Mouse (Mus musculus) E14TG2a.4 (cell line): ENCODE measurements around the gene Mylk3.

ENCODE experiments used
- H3K27me3 ChIP-seq: 2 replicates; pipeline ENCODE4 v1.6.1; 2014; ENCODE audit warnings: low read length, control low read depth; ENCODE audit not compliant: insufficient read depth
- H3K36me3 ChIP-seq: 2 replicates; pipeline ENCODE4 v1.6.1; 2014; ENCODE audit warnings: low read length, control low read depth; ENCODE audit not compliant: insufficient read depth
- H3K4me1 ChIP-seq: replicated peaks from 2 replicates; pipeline ENCODE4 v1.6.1; 2014; ENCODE audit warnings: low read depth, low read length, control low read depth
- H3K4me3 ChIP-seq: replicated peaks from 2 replicates; pipeline ENCODE4 v1.5.1; 2014; ENCODE audit warnings: mild to moderate bottlenecking, low read length
- H3K9me3 ChIP-seq: 2 replicates; pipeline ENCODE4 v1.6.1; 2014; ENCODE audit warnings: low read length, control low read depth
- CTCF ChIP-seq: conservative IDR thresholded peaks from 2 replicates; pipeline ENCODE4 v1.5.1; 2014; ENCODE audit warnings: low read length
- NANOG ChIP-seq: IDR thresholded peaks from 2 replicates; pipeline ENCODE4 v1.6.1; 2014; ENCODE audit warnings: borderline replicate concordance, low read length, mixed read lengths
- POU5F1 ChIP-seq: IDR thresholded peaks from 2 replicates; pipeline ENCODE4 v1.6.1; 2014; ENCODE audit warnings: low read length, borderline replicate concordance

Gene Mylk3

GRCm38 (mm10) chr8:85376516-85376915 lies 9.6 kb downstream of the Mylk3 start:
- H3K4me3 ChIP-seq: no peak overlapping the region
- H3K4me1 ChIP-seq: peaks cover 9% of the 10 kb centered on the region; the same call in 1 of the 2 replicates
- no peak for TF ChIP-seq POU5F1
- TF ChIP-seq NANOG: no peak
- no peak for TF ChIP-seq CTCF
- no peaks in the 10 kb centered on the region for H3K36me3 ChIP-seq
- no peaks in the 10 kb centered on the region; the same call in 1 of the 2 replicates for H3K27me3 ChIP-seq
- no peaks in the 10 kb centered on the region for H3K9me3 ChIP-seq

- no peaks in the 10 kb centered on the region for H3K9me3 ChIP-seq
- no peak overlapping the region for H3K4me3 ChIP-seq
- no peaks in the 10 kb centered on the region for H3K36me3 ChIP-seq
- H3K4me1 ChIP-seq: 0 out of 2 replicates have a peak, but pooled peaks cover 1% of the 10 kb centered on the region
- no peak for TF ChIP-seq CTCF
- no peak for TF ChIP-seq NANOG
- no peak for TF ChIP-seq POU5F1
- no peaks in the 10 kb centered on the region for H3K27me3 ChIP-seq
Measured at GRCm38 (mm10) chr8:85374286-85374685, 11.9 kb downstream of the Mylk3 start.

GRCm38 (mm10) chr8:85373435-85374039 lies 12.6 kb downstream of the Mylk3 start:
- Histone ChIP-seq H3K9me3 (no peaks in the 10 kb centered on the region), H3K36me3 (no peaks in the 10 kb centered on the region), H3K4me3 (no peak overlapping the region), H3K27me3 (no peaks in the 10 kb centered on the region), H3K4me1 (no peaks in the 10 kb centered on the region)
- TF ChIP-seq NANOG: no peak
- no peak for TF ChIP-seq CTCF
- no peak for TF ChIP-seq POU5F1

- Histone ChIP-seq H3K27me3 (no peaks in the 10 kb centered on the region), H3K4me3 (no peak overlapping the region), H3K9me3 (no peaks in the 10 kb centered on the region), H3K36me3 (no peaks in the 10 kb centered on the region), H3K4me1 (no peaks in the 10 kb centered on the region)
- TF ChIP-seq CTCF: no peak
- no peak for TF ChIP-seq NANOG
- no peak for TF ChIP-seq POU5F1
Measured at GRCm38 (mm10) chr8:85372465-85372839, 13.7 kb downstream of the Mylk3 start.

- no peak for TF ChIP-seq NANOG
- no peak for TF ChIP-seq POU5F1
- TF ChIP-seq CTCF: no peak
- Histone ChIP-seq H3K36me3 (no peaks in the 10 kb centered on the region), H3K4me3 (no peak overlapping the region), H3K27me3 (no peaks in the 10 kb centered on the region), H3K9me3 (no peaks in the 10 kb centered on the region), H3K4me1 (no peaks in the 10 kb centered on the region)
Measured at GRCm38 (mm10) chr8:85371736-85372464, 14.2 kb downstream of the Mylk3 start.

- H3K36me3 ChIP-seq: no peaks in the 10 kb centered on the region
- peaks cover 7% of the 10 kb centered on the region for H3K4me1 ChIP-seq
- TF ChIP-seq POU5F1 (no peak), CTCF (no peak), NANOG (no peak)
- H3K9me3 ChIP-seq: no peaks in the 10 kb centered on the region
- H3K27me3 ChIP-seq: no peaks in the 10 kb centered on the region
- H3K4me3 ChIP-seq: peak overlapping the region; percentile 48
Measured at GRCm38 (mm10) chr8:85365176-85365575, 21.0 kb downstream of the Mylk3 start.

- H3K36me3 ChIP-seq: no peaks in the 10 kb centered on the region
- TF ChIP-seq POU5F1 (no peak), NANOG (no peak), CTCF (no peak)
- H3K4me1 ChIP-seq: peaks cover 7% of the 10 kb centered on the region
- H3K9me3 ChIP-seq: no peaks in the 10 kb centered on the region
- H3K27me3 ChIP-seq: no peaks in the 10 kb centered on the region
- H3K4me3 ChIP-seq: peak overlapping the region; percentile 48
Measured at GRCm38 (mm10) chr8:85364628-85365027, 21.5 kb downstream of the Mylk3 start.

- Histone ChIP-seq H3K27me3 (no peaks in the 10 kb centered on the region), H3K4me3 (no peak overlapping the region), H3K4me1 (peaks cover 7% of the 10 kb centered on the region), H3K36me3 (no peaks in the 10 kb centered on the region), H3K9me3 (no peaks in the 10 kb centered on the region)
- no peak for TF ChIP-seq POU5F1
- no peak for TF ChIP-seq CTCF
- TF ChIP-seq NANOG: no peak
Measured at GRCm38 (mm10) chr8:85363406-85363805, 22.7 kb downstream of the Mylk3 start.

- Histone ChIP-seq H3K4me1 (peaks cover 7% of the 10 kb centered on the region), H3K27me3 (no peaks in the 10 kb centered on the region), H3K9me3 (no peaks in the 10 kb centered on the region), H3K36me3 (no peaks in the 10 kb centered on the region), H3K4me3 (no peak overlapping the region)
- TF ChIP-seq POU5F1 (no peak), NANOG (no peak), CTCF (no peak)
Measured at GRCm38 (mm10) chr8:85362211-85362610, 23.9 kb downstream of the Mylk3 start.
